Mouse (Mus musculus) central nervous system, embryonic 18 days (tissue): ENCODE measurements around the gene Gm3448. TPM values are rescaled to one million over a fixed set of nuclear protein-coding genes. Genes with fewer than 3 reads are reported as not detected.

Experiments used
- polyA plus RNA-seq: library from polyadenylated mRNA; depleted of rRNA; stranded (reverse); fragments of >200 nt; gene quantifications from 2 replicates; pipeline ENCODE4 v1.2.3, GENCODE M21; 2012; rRNA removed

Gm3448 gene
- polyA plus RNA-seq = 4.1 and 4.5 TPM in 2 replicates

DNA sequence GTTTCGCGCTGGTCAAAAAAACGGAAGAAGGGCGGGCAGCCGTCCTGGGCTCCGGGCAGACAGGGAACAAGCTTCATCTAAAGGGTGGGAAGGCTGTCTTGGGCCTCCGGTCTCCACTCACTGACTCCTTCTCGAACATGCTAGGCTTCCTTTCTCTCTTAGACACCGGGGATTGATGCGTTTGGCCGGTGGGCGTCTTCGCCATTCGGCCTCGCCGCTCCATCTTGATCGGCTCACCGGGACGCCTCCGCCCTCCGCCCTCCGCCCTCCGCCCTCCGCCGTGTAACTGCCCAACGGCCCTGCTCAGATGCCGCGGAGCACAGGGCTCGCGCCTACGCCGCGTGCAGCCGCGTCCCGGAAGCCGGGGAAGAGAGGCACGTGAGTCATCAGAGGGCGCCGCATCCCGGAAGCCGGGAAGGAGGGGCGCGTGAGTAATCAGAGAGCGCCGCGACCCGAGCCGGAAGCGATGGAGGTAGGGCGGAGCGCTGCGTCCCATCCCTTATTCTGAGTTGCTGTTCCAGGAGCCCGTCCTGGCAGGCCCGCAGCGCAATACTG lies at the start of gene Gm3448, which contains the start of the genes Ermard and Tcte3:
TSS of gene Gm3448 (minus strand) at position 363 of the 555 bp plus-strand sequence.
TSS of gene Ermard (plus strand) at position 34 of the 555 bp plus-strand sequence.
TSS of gene Tcte3 (minus strand) at position 314 of the 555 bp plus-strand sequence.

DNA sequence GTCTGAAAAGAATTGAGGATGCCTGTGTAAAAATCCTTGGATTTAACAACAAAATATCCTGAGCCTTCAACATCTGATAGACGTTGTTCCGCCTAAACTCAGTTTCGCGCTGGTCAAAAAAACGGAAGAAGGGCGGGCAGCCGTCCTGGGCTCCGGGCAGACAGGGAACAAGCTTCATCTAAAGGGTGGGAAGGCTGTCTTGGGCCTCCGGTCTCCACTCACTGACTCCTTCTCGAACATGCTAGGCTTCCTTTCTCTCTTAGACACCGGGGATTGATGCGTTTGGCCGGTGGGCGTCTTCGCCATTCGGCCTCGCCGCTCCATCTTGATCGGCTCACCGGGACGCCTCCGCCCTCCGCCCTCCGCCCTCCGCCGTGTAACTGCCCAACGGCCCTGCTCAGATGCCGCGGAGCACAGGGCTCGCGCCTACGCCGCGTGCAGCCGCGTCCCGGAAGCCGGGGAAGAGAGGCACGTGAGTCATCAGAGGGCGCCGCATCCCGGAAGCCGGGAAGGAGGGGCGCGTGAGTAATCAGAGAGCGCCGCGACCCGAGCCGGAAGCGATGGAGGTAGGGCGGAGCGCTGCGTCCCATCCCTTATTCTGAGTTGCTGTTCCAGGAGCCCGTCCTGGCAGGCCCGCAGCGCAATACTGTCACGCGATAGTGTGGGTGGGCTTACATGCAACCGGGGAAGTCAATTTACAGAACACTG lies 31.5 kb downstream of the Gm3448 start, which contains the start of gene Gm3435:
TSS of gene Gm3435 (plus strand) at position 471 of the 708 bp plus-strand sequence.

DNA sequence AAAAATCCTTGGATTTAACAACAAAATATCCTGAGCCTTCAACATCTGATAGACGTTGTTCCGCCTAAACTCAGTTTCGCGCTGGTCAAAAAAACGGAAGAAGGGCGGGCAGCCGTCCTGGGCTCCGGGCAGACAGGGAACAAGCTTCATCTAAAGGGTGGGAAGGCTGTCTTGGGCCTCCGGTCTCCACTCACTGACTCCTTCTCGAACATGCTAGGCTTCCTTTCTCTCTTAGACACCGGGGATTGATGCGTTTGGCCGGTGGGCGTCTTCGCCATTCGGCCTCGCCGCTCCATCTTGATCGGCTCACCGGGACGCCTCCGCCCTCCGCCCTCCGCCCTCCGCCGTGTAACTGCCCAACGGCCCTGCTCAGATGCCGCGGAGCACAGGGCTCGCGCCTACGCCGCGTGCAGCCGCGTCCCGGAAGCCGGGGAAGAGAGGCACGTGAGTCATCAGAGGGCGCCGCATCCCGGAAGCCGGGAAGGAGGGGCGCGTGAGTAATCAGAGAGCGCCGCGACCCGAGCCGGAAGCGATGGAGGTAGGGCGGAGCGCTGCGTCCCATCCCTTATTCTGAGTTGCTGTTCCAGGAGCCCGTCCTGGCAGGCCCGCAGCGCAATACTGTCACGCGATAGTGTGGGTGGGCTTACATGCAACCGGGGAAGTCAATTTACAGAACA lies 62.8 kb downstream of the Gm3448 start, which contains the start of the genes 9030025P20Rik and Gm3417:
TSS of gene 9030025P20Rik (plus strand) at position 107 of the 677 bp plus-strand sequence.
TSS of gene Gm3417 (minus strand) at position 429 of the 677 bp plus-strand sequence.

DNA sequence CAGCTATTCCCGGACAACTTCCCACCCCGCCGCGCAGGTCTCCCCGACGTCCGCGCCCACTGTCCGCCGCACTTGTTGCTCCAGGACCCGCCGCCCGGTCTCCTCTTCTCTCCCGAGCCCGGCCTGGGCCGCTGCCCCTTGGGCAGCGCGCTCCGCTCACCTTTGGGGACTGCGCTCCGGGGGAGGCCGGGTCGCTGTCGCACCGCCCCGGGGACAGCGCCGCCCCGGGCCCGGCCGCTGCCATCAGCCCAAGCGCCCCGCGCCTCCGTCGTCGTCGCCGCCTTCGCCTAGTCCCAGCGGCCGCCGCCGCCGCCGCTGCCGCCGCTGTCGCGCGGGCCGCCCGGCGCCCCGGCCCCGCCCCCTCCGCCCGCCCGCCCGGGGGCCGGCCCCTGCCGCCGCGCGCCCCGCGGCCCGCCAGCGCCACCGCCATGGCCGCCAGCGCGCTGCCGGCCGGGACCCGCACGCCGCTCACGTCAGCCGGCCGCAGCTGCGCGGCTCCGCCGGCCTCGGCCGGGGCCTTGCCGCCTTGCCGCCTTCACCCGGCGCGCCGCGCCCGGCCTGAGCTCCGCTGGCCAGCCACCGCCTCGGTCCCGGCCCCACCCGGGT lies 80.3 kb downstream of the Gm3448 start, which contains the start of gene Phf10:
TSS of gene Phf10 (minus strand) at position 323 of the 606 bp plus-strand sequence.

Other genes starting within 250 kb of the Gm3448 start
- gene Wdr27, start 98.4 kb downstream of the Gm3448 start, polyA plus RNA-seq = 5.1 and 7.3 TPM in 2 replicates
- gene 1600012H06Rik, start 98.4 kb downstream of the Gm3448 start, polyA plus RNA-seq = 21.7 and 23.6 TPM in 2 replicates
- 70.7 and 73.0 TPM in 2 replicates for gene Phf10, start 80.3 kb downstream of the Gm3448 start, polyA plus RNA-seq
- gene 9030025P20Rik, start 63.1 kb downstream of the Gm3448 start, polyA plus RNA-seq = 15.1 and 15.4 TPM in 2 replicates
- 0.17 and 0.28 TPM in 2 replicates for gene Gm3417, start 62.7 kb downstream of the Gm3448 start, polyA plus RNA-seq
- gene Gm3435, start 31.4 kb downstream of the Gm3448 start, polyA plus RNA-seq = 5.1 and 6.2 TPM in 2 replicates
- gene Ermard, start 329 bp downstream of the Gm3448 start, polyA plus RNA-seq = 80.5 TPM in 2 replicates
- gene Tcte3, start within 50 bp of the Gm3448 start, polyA plus RNA-seq = 0.30 and 0.33 TPM in 2 replicates